Mouse (Mus musculus) inflammation-experienced regulatory T-cells, adult 6 months (primary cell): ENCODE data around the gene Sept9. TPM values are rescaled to one million over a fixed set of nuclear protein-coding genes. Genes with fewer than 3 reads are reported as not detected.

ENCODE experiments used
- ATAC-seq: one replicate; pipeline ENCODE4 v1.8.0; 2017
- polyA plus RNA-seq, 3 experiments: library from polyadenylated mRNA; unstranded; fragments of 100-300 nt; shearing (Covaris generic); gene quantifications; one replicate each; pipeline ENCODE4 v1.2.1; 2017

Gene Sept9
- polyA plus RNA-seq, 3 experiments from 2014 or later: 313 to 340 (median 332) TPM

- ATAC-seq: no peak
Observed at GRCm38 (mm10) chr11:117350462-117351222, 151.2 kb downstream of the Sept9 start.

GRCm38 (mm10) chr11:117353126-117353525 is 153.7 kb downstream of the Sept9 start:
- no peak for ATAC-seq

DNA sequence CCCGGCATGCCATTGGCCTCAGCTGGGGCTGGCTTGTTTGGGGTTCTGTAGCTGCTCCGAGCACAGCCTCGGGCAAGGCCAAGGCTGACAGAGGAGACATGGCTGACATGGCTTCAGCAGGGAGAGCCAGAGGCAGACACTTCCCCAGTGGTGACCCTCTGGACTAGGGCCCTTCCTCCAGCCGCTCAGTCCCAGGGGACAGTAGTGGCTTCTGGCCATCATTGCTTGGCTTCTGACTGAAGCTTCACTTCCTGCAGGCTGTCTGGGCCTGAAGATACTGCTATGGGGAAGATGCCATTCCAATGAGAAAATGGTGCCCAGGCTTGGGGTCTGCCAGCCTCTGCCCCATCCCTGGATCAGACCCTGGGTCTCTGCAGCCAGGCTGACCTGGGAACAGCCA is 154.6 kb downstream of the Sept9 start:
- ATAC-seq: no peak

DNA sequence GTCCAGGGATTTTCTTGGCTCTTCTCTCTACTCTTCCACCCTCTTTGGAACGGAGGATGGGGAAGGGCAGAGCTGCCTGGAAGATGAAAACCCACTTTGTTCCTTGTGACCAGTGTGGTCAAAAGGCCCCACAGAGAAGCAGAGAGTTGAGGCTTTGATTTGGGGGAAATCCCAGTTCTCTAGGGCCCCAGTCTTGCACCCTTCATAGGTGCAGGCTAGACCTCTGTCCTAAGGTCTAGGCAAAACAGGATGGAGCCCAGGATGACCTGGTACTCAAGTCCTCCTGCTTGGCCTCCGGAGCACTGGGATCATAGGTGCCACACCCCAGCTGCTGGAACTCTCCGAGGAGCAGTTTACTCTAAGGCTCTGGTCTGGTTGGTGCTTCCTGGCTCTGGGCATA is 157.5 kb downstream of the Sept9 start:
- no peak for ATAC-seq

DNA sequence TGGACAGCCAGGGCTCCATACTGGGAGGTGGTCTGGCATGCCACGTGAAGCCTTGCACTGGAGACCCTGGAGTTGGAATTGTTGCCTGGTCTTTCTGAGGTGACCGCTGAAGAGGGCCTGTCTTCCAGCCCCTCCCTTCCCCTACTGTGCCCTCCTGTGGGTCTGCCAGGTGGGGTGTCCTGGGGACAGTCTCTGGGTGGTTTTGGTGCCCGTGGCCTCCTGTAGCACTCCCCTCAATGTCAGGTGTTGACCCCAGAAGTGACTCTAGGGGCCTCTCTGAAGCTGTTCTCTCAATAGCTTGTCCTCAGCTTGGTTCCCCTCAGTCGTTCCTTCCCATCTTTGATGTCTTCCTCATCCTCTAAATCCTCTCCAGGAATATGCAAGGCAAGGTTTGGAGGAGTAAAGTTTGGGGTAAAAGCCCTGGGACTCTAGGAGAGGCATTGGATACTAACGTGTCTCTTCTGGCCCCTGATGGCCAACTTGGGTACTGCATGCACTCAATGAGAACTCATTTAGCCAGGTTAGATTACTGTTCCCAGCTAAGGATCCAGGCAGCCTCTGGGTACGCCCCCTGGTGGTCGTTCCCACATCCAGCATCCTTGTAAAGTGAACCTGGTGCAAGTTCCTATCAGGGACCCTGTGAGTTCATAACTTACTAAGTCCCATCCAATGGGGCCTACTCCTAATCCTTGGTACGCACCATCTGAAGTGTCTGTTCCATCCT is 158.6 kb downstream of the Sept9 start:
- peak; percentile 82 for ATAC-seq

DNA sequence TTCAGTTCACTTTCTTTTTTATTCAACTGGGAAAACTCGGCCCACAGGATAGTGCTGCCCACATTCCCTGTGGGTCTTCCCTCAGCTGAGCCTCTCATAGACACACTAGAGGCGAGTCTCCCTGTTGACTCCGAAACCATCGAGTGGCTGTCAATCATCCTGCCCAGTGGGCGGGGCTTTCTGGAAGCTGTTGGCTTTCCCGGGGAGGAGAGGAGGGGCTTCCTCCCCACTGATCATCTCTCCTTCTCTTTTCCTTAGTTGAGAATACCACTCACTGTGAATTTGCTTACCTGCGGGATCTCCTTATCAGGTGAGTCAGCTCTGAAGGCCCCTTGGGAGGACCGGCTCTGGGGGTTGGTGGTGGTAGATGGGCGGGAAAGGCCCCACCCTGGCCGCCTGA is 159.7 kb downstream of the Sept9 start:
- ATAC-seq: no peak

DNA sequence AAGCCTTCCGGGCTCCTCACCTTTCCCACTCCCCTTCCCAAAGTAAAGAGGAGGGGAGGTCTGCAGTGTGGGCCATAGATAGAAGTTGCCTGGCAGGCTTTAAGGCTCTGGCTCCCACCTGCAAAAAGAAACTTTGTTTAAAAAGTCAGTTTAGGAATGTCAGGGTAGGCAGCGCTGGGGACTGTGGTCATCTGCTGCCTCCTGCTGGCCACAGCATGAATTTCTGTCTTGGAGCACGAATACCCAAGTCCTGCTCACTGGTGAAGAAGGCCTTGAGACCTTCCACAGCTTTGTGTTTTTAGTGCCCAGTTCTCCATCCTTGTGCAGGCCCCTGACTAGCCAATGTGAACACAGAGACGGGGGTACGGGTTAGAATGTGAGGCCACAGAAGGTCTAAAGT is 160.4 kb downstream of the Sept9 start:
- no peak for ATAC-seq

- no peak for ATAC-seq
Observed at GRCm38 (mm10) chr11:117360561-117360960, 161.1 kb downstream of the Sept9 start.

DNA sequence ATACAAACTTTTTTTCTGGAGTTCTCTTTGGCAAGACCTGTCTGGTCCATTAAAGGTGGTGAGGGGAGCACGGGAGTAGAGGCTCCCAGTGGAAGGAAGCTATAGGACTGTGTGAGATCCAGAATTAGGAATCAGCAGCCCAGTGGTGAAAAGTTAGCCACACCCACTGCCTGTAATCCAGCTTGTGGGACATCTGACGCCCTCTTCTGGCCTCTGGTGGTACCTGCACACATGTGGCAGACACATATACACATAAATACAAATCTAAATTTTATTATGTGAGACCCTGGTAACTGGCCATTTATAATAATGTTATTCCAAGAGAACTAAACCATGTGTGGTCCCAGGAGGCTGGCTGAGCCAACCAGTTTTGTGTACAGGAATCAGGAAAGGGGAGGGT is 162.8 kb downstream of the Sept9 start:
- ATAC-seq: no peak

GRCm38 (mm10) chr11:117363918-117364317 is 164.5 kb downstream of the Sept9 start:
- no peak for ATAC-seq

DNA sequence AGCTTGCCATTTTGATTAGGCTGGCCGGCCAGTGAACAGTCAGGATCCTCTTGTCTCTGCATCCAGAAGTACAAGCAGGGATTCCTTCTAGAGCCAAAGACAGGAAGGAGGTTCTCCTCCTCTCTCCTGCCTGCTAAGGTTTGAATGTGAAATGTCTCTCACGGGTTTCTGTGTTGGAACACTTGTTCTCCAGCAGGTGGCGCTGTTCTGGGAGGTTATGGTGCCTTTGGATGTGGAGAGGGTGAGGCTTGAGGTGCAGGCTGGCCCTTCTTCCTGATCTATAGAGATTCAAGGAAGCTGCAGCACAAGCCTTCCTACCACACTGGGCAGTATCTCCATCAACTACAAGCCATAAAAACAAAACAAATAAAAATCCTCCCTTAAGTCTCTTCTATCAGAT is 167.0 kb downstream of the Sept9 start:
- no peak for ATAC-seq

- ATAC-seq: no peak
Observed at GRCm38 (mm10) chr11:117366861-117367357, 167.4 kb downstream of the Sept9 start.

- ATAC-seq: no peak
Observed at GRCm38 (mm10) chr11:117367937-117368336, 168.5 kb downstream of the Sept9 start.

- no peak for ATAC-seq
Observed at GRCm38 (mm10) chr11:117369347-117369746, 169.9 kb downstream of the Sept9 start.

DNA sequence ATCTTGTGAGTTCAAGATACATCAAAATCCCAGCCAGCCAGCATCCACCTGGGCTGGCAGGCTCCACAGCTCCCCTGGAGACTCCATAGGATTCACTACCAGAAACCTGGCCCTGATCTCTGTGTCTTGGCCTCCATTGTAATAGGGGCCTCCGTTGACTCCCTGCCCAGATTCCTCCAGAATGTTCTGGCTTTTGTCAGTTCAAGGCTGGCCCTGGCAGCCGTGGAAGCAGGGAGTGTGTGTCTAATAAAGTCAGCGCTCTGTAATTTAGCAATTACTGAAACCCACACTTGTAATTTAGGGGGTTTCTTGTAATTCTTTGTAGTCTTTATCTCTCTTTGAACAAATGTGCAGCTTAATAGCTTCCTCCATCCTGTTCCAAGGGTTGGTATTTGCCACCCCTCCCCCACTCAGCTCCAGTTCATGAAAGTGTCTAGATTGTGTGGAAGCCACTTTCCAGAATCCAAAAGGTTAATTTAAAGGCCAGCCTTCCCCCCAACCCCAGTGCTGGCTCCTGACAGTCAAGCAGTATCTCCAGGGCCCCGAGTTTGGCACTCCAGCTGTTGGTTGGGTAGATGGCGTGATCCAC is 170.9 kb downstream of the Sept9 start:
- no peak for ATAC-seq

DNA sequence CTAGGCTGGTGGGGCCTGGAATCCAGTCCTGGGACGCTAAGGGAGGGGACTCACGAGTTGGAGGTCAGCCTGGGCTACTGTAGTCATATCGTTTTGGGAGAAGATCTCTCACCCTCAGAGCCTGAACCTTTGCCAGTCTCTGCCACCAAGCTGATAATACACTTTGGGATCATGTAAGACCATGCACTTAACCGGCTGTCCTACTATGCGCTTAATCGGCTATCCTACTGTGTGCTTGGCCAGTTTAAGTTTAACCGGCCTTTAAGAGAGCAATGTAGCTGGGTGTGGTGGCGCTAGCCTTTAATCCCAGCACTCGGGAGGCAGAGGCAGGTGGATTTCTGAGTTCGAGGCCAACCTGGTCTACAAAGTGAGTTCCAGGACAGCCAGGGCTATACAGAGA is 173.1 kb downstream of the Sept9 start:
- ATAC-seq: no peak

GRCm38 (mm10) chr11:117373195-117373594 is 173.7 kb downstream of the Sept9 start:
- no peak for ATAC-seq

- no peak for ATAC-seq
Observed at GRCm38 (mm10) chr11:117373870-117374269, 174.4 kb downstream of the Sept9 start.

DNA sequence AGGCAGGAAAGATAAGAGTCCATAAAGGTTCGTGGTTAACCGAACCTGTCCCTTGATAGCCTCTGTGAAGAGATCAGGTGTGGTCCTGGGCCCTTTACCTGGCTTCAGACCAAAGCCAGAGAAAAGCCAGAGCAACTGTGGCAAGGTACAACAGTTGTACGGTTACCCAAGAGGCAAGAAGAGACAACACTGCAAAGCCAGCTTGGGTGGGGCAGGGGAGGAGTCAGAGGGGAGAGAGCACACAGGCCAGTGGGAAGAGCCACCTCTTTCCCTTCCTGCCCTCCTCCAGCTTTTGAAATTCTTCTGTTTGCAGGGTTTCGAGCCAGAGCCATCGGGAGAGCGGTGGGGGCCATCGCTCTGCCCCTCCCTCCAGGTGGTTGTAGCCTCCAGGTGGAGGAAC is 174.8 kb downstream of the Sept9 start:
- ATAC-seq: no peak

DNA sequence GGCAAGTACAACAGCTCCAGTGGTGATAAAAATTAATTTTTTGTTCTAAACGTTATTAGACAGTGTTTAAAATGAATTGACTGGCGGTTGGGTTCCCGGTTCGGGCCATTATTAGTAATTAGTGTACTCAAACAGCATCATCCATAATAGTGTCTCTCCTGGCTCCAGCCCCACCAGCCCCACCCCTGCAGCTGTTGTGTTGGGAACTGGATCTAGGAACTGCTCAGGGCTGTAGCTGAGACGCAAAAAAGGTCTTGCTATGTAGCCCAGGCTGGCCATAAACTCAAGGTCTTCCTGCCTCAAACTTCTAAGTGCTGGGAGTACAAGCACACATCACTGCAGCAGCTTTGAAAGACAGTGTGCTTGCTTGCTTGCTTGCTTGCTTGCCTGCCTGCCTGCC is 180.3 kb downstream of the Sept9 start:
- ATAC-seq: no peak

DNA sequence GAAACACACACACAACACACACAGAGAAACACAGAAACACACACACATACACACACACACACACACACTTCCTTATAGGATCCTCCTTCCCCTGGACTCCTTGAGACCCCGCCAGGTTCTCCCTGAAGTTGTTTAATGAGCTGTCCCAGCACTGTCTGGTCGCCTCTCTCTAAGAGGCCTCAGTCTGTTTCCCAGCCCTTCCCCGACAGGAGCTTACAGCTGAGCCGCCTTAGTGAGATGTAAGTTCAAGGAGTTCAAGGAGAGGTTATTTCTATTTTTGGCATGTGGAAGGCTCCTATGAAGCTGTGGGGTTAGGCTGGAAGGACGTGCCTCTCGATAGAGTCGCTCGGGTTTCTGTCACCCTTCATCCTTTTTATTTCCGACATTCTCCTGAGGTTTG is 184.8 kb downstream of the Sept9 start:
- no peak for ATAC-seq

DNA sequence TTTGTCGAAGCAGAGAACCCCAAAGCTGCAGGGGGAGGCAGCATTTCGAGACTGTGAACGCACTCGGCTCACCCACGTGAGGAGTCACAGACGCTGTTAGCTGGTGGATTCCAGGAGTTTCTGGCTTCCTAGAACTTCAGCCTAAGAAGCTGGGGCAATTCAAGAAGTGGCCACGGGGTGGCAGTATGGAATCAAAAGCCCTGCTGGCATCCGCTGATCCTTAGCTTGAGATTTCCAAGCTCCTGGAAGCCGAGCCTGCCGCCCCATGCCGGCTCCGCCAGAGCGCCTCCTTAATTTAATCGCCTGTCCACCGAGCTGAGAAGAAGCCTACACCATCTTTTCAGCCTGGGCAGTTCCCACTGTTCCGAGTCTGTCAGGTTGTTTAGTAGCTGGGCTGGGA is 185.4 kb downstream of the Sept9 start:
- peak; percentile 32 for ATAC-seq

- ATAC-seq: no peak
Observed at GRCm38 (mm10) chr11:117385331-117386103, 186.1 kb downstream of the Sept9 start.
